Mouse (Mus musculus): Measurements from ENCODE around the gene Pla2g16.

DNA sequence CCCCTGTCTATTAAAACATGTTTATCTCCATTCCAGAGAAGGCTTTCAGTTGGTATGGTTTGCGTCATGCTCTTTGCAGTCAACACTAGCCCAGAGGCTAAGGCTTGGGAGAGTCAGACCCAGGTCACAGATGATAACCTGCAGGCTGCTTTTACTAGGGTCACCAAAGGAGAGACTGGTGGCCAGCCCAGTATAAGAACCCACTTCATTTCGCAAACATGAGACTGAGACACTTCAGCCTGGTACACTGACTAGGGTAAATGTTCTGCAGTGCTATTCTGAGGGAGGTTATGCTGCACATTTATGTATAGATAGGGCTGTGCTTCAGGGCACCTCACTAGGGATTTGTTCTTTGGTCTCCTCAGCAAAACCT, 5.0 kb upstream of the Pla2g16 start:
- TF ChIP-seq POLR2A (IDR thresholded peaks at IDR 0.05; ENCODE audit: insufficient read length, low read depth): no peak
- TF ChIP-seq MAX (IDR thresholded peaks at IDR 0.05; ENCODE audit: low read depth): no peak
- no peak for TF ChIP-seq E2F4 (IDR thresholded peaks at IDR 0.05; ENCODE audit: insufficient read depth)
- no peak for TF ChIP-seq TCF3 (IDR thresholded peaks at IDR 0.05; ENCODE audit: insufficient read length, low read depth)
- no peak for TF ChIP-seq SRF (IDR thresholded peaks at IDR 0.05; ENCODE audit: control insufficient read depth, insufficient read length, low read depth)
- no peak for TF ChIP-seq USF1 (IDR thresholded peaks at IDR 0.05; ENCODE audit: low read depth)
- TF ChIP-seq TCF12 (IDR thresholded peaks at IDR 0.05; ENCODE audit: insufficient read depth, poor library complexity, severe bottlenecking): no peak

Data from myocyte (in vitro differentiated cells).